Mouse (Mus musculus) kidney, adult 2 months (tissue): ENCODE results near the gene Rex1bd. TPM values are rescaled to one million over a fixed set of nuclear protein-coding genes. Genes with fewer than 3 reads are reported as not detected.

Experiments used
- DNase-seq: peaks from one replicate; pipeline ENCODE4 v3.0.0; 2021
- H3K27ac ChIP-seq: fragments of 200-500 bp; 2 replicates; pipeline ENCODE4 v1.5.1; 2012; ENCODE audit warnings: low read depth, low read length, control low read depth, inconsistent platforms; ENCODE audit not compliant: insufficient read depth
- H3K27me3 ChIP-seq: fragments of 200-500 bp; replicated peaks from 2 replicates; pipeline ENCODE4 v1.6.1; 2012; ENCODE audit warnings: mild to moderate bottlenecking, moderate library complexity, low read length, inconsistent platforms; ENCODE audit not compliant: control insufficient read depth, insufficient read depth
- H3K36me3 ChIP-seq: fragments of 200-500 bp; 2 replicates; pipeline ENCODE4 v1.6.1; 2012; ENCODE audit warnings: mild to moderate bottlenecking, moderate library complexity, low read length, inconsistent platforms; ENCODE audit not compliant: control insufficient read depth, insufficient read depth
- H3K4me1 ChIP-seq: fragments of 200-500 bp; 2 replicates; pipeline ENCODE4 v1.6.1; 2011; ENCODE audit warnings: low read length; ENCODE audit not compliant: control insufficient read depth, insufficient read depth
- H3K4me3 ChIP-seq: fragments of 200-500 bp; 2 replicates; pipeline ENCODE4 v1.5.1; 2011; ENCODE audit warnings: mild to moderate bottlenecking, low read depth, low read length, control low read depth; ENCODE audit not compliant: insufficient read depth
- CTCF ChIP-seq: fragments of 200-500 bp; conservative IDR thresholded peaks from 2 replicates; pipeline ENCODE4 v1.5.1; 2011; ENCODE audit warnings: low read depth, mild to moderate bottlenecking, control low read depth, low read length, moderate library complexity, mixed read lengths; ENCODE audit not compliant: insufficient read depth, insufficient read length
- POLR2A ChIP-seq: fragments of 200-500 bp; IDR thresholded peaks from one replicate; pipeline ENCODE4 v1.6.1; 2011; ENCODE audit warnings: low read depth, low read length, control low read depth
- WGBS: fragments of 180-500 bp; shearing (Covaris S2); methylation state at CpG from one replicate; pipeline ENCODE4 v1.1.7; 2018; 5-methylcytosine and 5-hydroxymethylcytosine counted together
- polyA plus RNA-seq: library from polyadenylated mRNA; depleted of rRNA; stranded (reverse); fragments of >200 nt; gene quantifications from 2 replicates; pipeline ENCODE4 v1.2.3, GENCODE M21; 2012; rRNA removed

Gene Rex1bd
- polyA plus RNA-seq, 1 experiment, result 161 TPM

- Histone ChIP-seq H3K4me1 (no peaks in the 10 kb centered on the region), H3K27ac (no peak overlapping the region), H3K27me3 (no peaks in the 10 kb centered on the region), H3K4me3 (no peak overlapping the region), H3K36me3 (no peaks in the 10 kb centered on the region)
- TF ChIP-seq POLR2A, result no peak
- no peak for TF ChIP-seq CTCF
- WGBS, result 97% methylated on average over 2 of the region's 2 CpGs
- DNase-seq, result no peak
Observed at GRCm38 (mm10) chr8:70459636-70460035, 46.9 kb downstream of the Rex1bd start.

- DNase-seq, result no peak
- Histone ChIP-seq H3K4me1 (no peaks in the 10 kb centered on the region), H3K4me3 (no peak overlapping the region), H3K27ac (no peak overlapping the region), H3K27me3 (no peaks in the 10 kb centered on the region), H3K36me3 (no peaks in the 10 kb centered on the region)
- WGBS, result 79% methylated on average over 3 of the region's 3 CpGs
- TF ChIP-seq CTCF, result no peak
- no peak for TF ChIP-seq POLR2A
Observed at GRCm38 (mm10) chr8:70458462-70458861, 48.1 kb downstream of the Rex1bd start.

GRCm38 (mm10) chr8:70457882-70458281 is 48.7 kb downstream of the Rex1bd start:
- Histone ChIP-seq H3K27ac (no peak overlapping the region), H3K4me1 (no peaks in the 10 kb centered on the region), H3K4me3 (no peak overlapping the region), H3K27me3 (no peaks in the 10 kb centered on the region), H3K36me3 (no peaks in the 10 kb centered on the region)
- 92% methylated on average over 6 of the region's 6 CpGs for WGBS
- no peak for DNase-seq
- no peak for TF ChIP-seq CTCF
- no peak for TF ChIP-seq POLR2A

GRCm38 (mm10) chr8:70456996-70457395 is 49.6 kb downstream of the Rex1bd start:
- WGBS, result 54% methylated on average over 1 of the region's 1 CpGs
- no peak overlapping the region for H3K27ac ChIP-seq
- TF ChIP-seq CTCF (no peak), POLR2A (no peak)
- no peak overlapping the region for H3K4me3 ChIP-seq
- no peak for DNase-seq
- no peaks in the 10 kb centered on the region for H3K4me1 ChIP-seq
- no peaks in the 10 kb centered on the region for H3K36me3 ChIP-seq
- H3K27me3 ChIP-seq, result no peaks in the 10 kb centered on the region

Other genes with a start within 250 kb of the Rex1bd start
- 22.4 and 23.7 TPM in 2 replicates for gene Homer3, start 223.9 kb downstream of the Rex1bd start, polyA plus RNA-seq
- gene Ddx49, start 204.3 kb downstream of the Rex1bd start, polyA plus RNA-seq, result 38.8 and 42.0 TPM in 2 replicates
- 277 and 300 TPM in 2 replicates for gene Cope, start 204.2 kb downstream of the Rex1bd start, polyA plus RNA-seq
- gene Cers1, start 191.0 kb downstream of the Rex1bd start, polyA plus RNA-seq, result 0.58 and 0.66 TPM in 2 replicates
- gene Gdf1, start 176.9 kb downstream of the Rex1bd start, polyA plus RNA-seq, result 0.08 TPM in 1 of 2 replicates, not detected in the other
- 25.8 and 27.4 TPM in 2 replicates for gene Upf1, start 153.5 kb downstream of the Rex1bd start, polyA plus RNA-seq
- 1.6 and 2.8 TPM in 2 replicates for gene Comp, start 133.2 kb downstream of the Rex1bd start, polyA plus RNA-seq
- gene Crtc1, start 67.2 kb downstream of the Rex1bd start, polyA plus RNA-seq, result 16.8 and 18.1 TPM in 2 replicates
- 20.2 and 29.7 TPM in 2 replicates for gene Klhl26, start 29.8 kb downstream of the Rex1bd start, polyA plus RNA-seq
- 0.20 and 0.44 TPM in 2 replicates for gene Tmem59l, start 19.4 kb downstream of the Rex1bd start, polyA plus RNA-seq
- gene Crlf1, start 13.6 kb downstream of the Rex1bd start, polyA plus RNA-seq, result 2.6 TPM in 2 replicates
- gene Uba52, start 4.0 kb upstream of the Rex1bd start, polyA plus RNA-seq, result 620 and 835 TPM in 2 replicates
- 320 and 410 TPM in 2 replicates for gene Fkbp8, start 21.0 kb upstream of the Rex1bd start, polyA plus RNA-seq
- gene Kxd1, start 21.2 kb upstream of the Rex1bd start, polyA plus RNA-seq, result 151 TPM in 2 replicates
- 16.4 and 18.1 TPM in 2 replicates for gene Ell, start 32.7 kb upstream of the Rex1bd start, polyA plus RNA-seq
- gene Isyna1, start 87.6 kb upstream of the Rex1bd start, polyA plus RNA-seq, result 127 and 159 TPM in 2 replicates
- gene Ssbp4, start 102.1 kb upstream of the Rex1bd start, polyA plus RNA-seq, result 84.9 and 123 TPM in 2 replicates
- gene Lrrc25, start 109.4 kb upstream of the Rex1bd start, polyA plus RNA-seq, result 3.2 and 3.5 TPM in 2 replicates
- 11.2 and 17.8 TPM in 2 replicates for gene Gdf15, start 125.7 kb upstream of the Rex1bd start, polyA plus RNA-seq
- 296 TPM in 2 replicates for gene Pgpep1, start 153.6 kb upstream of the Rex1bd start, polyA plus RNA-seq
- 106 and 120 TPM in 2 replicates for gene Lsm4, start 166.5 kb upstream of the Rex1bd start, polyA plus RNA-seq
- gene Jund, start 192.2 kb upstream of the Rex1bd start, polyA plus RNA-seq, result 158 and 201 TPM in 2 replicates
- 0.03 and 0.12 TPM in 2 replicates for gene Iqcn, start 196.7 kb upstream of the Rex1bd start, polyA plus RNA-seq
- gene Gm3336, start 211.8 kb upstream of the Rex1bd start, polyA plus RNA-seq, result 0.61 and 0.99 TPM in 2 replicates
- gene Pde4c, start 217.0 kb upstream of the Rex1bd start, polyA plus RNA-seq, result 81.6 and 113 TPM in 2 replicates
- 29.7 and 31.1 TPM in 2 replicates for gene Rab3a, start 247.9 kb upstream of the Rex1bd start, polyA plus RNA-seq